Mouse (Mus musculus): ENCODE results near the gene Ccnl2. TPM values are rescaled to one million over a fixed set of nuclear protein-coding genes. Genes with fewer than 3 reads are reported as not detected.
A peak's percentile ranks its signal among the peaks of the same experiment; 100 is the strongest.

Gene Ccnl2
- polyA plus RNA-seq, 1 experiment from 2014 or later = 161 TPM

GRCm38 (mm10) chr4:155774971-155775740 is 37.1 kb upstream of the Ccnl2 start:
- peak overlapping the region; percentile 93 for H3K4me2 ChIP-seq (ENCODE audit: low read length)
- WGBS = 54% methylated on average over 9 of the region's 9 CpGs
- H3K9ac ChIP-seq (ENCODE audit: low read length) = no peak overlapping the region
- H3K4me1 ChIP-seq (replicated peaks; ENCODE audit: control insufficient read depth, insufficient read depth, low read length) = peaks cover 13% of the 10 kb centered on the region
- DNase-seq (ENCODE audit: low spot score) = no peak
- H3K27ac ChIP-seq (ENCODE audit: low read depth) = peak overlapping the region; percentile 57
- no peaks in the 10 kb centered on the region for H3K36me3 ChIP-seq (ENCODE audit: control insufficient read depth, insufficient read depth, low read length)
- peak overlapping the region; percentile 43; the same call in 1 of the 2 replicates for H3K4me3 ChIP-seq (ENCODE audit: low read depth, low read length)
- no peaks in the 10 kb centered on the region for H3K27me3 ChIP-seq (replicated peaks; ENCODE audit: control insufficient read depth, insufficient read depth, low read length)
- no peaks in the 10 kb centered on the region for H3K9me3 ChIP-seq (ENCODE audit: control insufficient read depth, low read length)
- no peak for ATAC-seq (replicated peaks; ENCODE audit: low FRiP score, low TSS enrichment, low read depth)

GRCm38 (mm10) chr4:155775855-155776254 is 36.4 kb upstream of the Ccnl2 start:
- no peak overlapping the region for H3K9ac ChIP-seq (ENCODE audit: low read length)
- WGBS = 80% methylated on average over 3 of the region's 3 CpGs
- ATAC-seq (replicated peaks; ENCODE audit: low FRiP score, low TSS enrichment, low read depth) (no peak), DNase-seq (ENCODE audit: low spot score) (no peak)
- H3K4me2 ChIP-seq (ENCODE audit: low read length) = no peak overlapping the region
- peaks cover 11% of the 10 kb centered on the region for H3K4me1 ChIP-seq (replicated peaks; ENCODE audit: control insufficient read depth, insufficient read depth, low read length)
- H3K4me3 ChIP-seq (ENCODE audit: low read depth, low read length) = no peak overlapping the region
- no peaks in the 10 kb centered on the region for H3K36me3 ChIP-seq (ENCODE audit: control insufficient read depth, insufficient read depth, low read length)
- H3K27me3 ChIP-seq (replicated peaks; ENCODE audit: control insufficient read depth, insufficient read depth, low read length) = no peaks in the 10 kb centered on the region
- peak overlapping the region; percentile 0; the same call in 1 of the 2 replicates for H3K27ac ChIP-seq (ENCODE audit: low read depth)
- H3K9me3 ChIP-seq (ENCODE audit: control insufficient read depth, low read length) = no peaks in the 10 kb centered on the region

GRCm38 (mm10) chr4:155776704-155777335 is 35.5 kb upstream of the Ccnl2 start:
- ATAC-seq (replicated peaks; ENCODE audit: low FRiP score, low TSS enrichment, low read depth) (no peak), DNase-seq (ENCODE audit: low spot score) (no peak)
- H3K4me2 ChIP-seq (ENCODE audit: low read length) = no peak overlapping the region
- H3K27me3 ChIP-seq (replicated peaks; ENCODE audit: control insufficient read depth, insufficient read depth, low read length) = no peaks in the 10 kb centered on the region
- H3K9ac ChIP-seq (ENCODE audit: low read length) = no peak overlapping the region
- WGBS = 46% methylated on average over 2 of the region's 2 CpGs
- H3K27ac ChIP-seq (ENCODE audit: low read depth) = no peak overlapping the region
- H3K4me1 ChIP-seq (replicated peaks; ENCODE audit: control insufficient read depth, insufficient read depth, low read length) = peaks cover 16% of the 10 kb centered on the region
- H3K9me3 ChIP-seq (ENCODE audit: control insufficient read depth, low read length) = no peaks in the 10 kb centered on the region
- no peak overlapping the region for H3K4me3 ChIP-seq (ENCODE audit: low read depth, low read length)
- H3K36me3 ChIP-seq (ENCODE audit: control insufficient read depth, insufficient read depth, low read length) = no peaks in the 10 kb centered on the region

GRCm38 (mm10) chr4:155777816-155778215 is 34.5 kb upstream of the Ccnl2 start:
- no peak overlapping the region for H3K9ac ChIP-seq (ENCODE audit: low read length)
- H3K27ac ChIP-seq (ENCODE audit: low read depth) = no peak overlapping the region
- DNase-seq (ENCODE audit: low spot score) (no peak), ATAC-seq (replicated peaks; ENCODE audit: low FRiP score, low TSS enrichment, low read depth) (no peak)
- peaks cover 16% of the 10 kb centered on the region for H3K4me1 ChIP-seq (replicated peaks; ENCODE audit: control insufficient read depth, insufficient read depth, low read length)
- no peak overlapping the region for H3K4me3 ChIP-seq (ENCODE audit: low read depth, low read length)
- no peak overlapping the region for H3K4me2 ChIP-seq (ENCODE audit: low read length)
- H3K36me3 ChIP-seq (ENCODE audit: control insufficient read depth, insufficient read depth, low read length) = no peaks in the 10 kb centered on the region
- no peaks in the 10 kb centered on the region for H3K9me3 ChIP-seq (ENCODE audit: control insufficient read depth, low read length)
- 72% methylated on average over 2 of the region's 2 CpGs for WGBS
- no peaks in the 10 kb centered on the region for H3K27me3 ChIP-seq (replicated peaks; ENCODE audit: control insufficient read depth, insufficient read depth, low read length)

GRCm38 (mm10) chr4:155779498-155779897 is 32.8 kb upstream of the Ccnl2 start:
- no peaks in the 10 kb centered on the region for H3K9me3 ChIP-seq (ENCODE audit: control insufficient read depth, low read length)
- WGBS = 82% methylated on average over 4 of the region's 4 CpGs
- no peak overlapping the region for H3K9ac ChIP-seq (ENCODE audit: low read length)
- no peaks in the 10 kb centered on the region for H3K36me3 ChIP-seq (ENCODE audit: control insufficient read depth, insufficient read depth, low read length)
- H3K4me1 ChIP-seq (replicated peaks; ENCODE audit: control insufficient read depth, insufficient read depth, low read length) = peaks cover 18% of the 10 kb centered on the region
- no peak overlapping the region for H3K4me2 ChIP-seq (ENCODE audit: low read length)
- ATAC-seq (replicated peaks; ENCODE audit: low FRiP score, low TSS enrichment, low read depth) = no peak
- no peaks in the 10 kb centered on the region for H3K27me3 ChIP-seq (replicated peaks; ENCODE audit: control insufficient read depth, insufficient read depth, low read length)
- no peak for DNase-seq (ENCODE audit: low spot score)
- H3K27ac ChIP-seq (ENCODE audit: low read depth) = no peak overlapping the region
- no peak overlapping the region for H3K4me3 ChIP-seq (ENCODE audit: low read depth, low read length)

GRCm38 (mm10) chr4:155780895-155781294 is 31.4 kb upstream of the Ccnl2 start:
- Histone ChIP-seq H3K4me3 (ENCODE audit: low read depth, low read length) (no peak overlapping the region), H3K27ac (ENCODE audit: low read depth) (peak overlapping the region; percentile 61; the same call in 1 of the 2 replicates), H3K9me3 (ENCODE audit: control insufficient read depth, low read length) (no peaks in the 10 kb centered on the region), H3K36me3 (ENCODE audit: control insufficient read depth, insufficient read depth, low read length) (no peaks in the 10 kb centered on the region), H3K4me2 (ENCODE audit: low read length) (no peak overlapping the region; the same call in 1 of the 2 replicates), H3K4me1 (replicated peaks; ENCODE audit: control insufficient read depth, insufficient read depth, low read length) (peaks cover 13% of the 10 kb centered on the region), H3K9ac (ENCODE audit: low read length) (0 out of 2 replicates have a peak overlapping the region, but pooled peaks have one; percentile 10), H3K27me3 (replicated peaks; ENCODE audit: control insufficient read depth, insufficient read depth, low read length) (no peaks in the 10 kb centered on the region)
- 25% methylated on average over 6 of the region's 6 CpGs for WGBS
- ATAC-seq (replicated peaks; ENCODE audit: low FRiP score, low TSS enrichment, low read depth) (no peak), DNase-seq (ENCODE audit: low spot score) (no peak)

- Histone ChIP-seq H3K36me3 (ENCODE audit: control insufficient read depth, insufficient read depth, low read length) (no peaks in the 10 kb centered on the region), H3K4me2 (ENCODE audit: low read length) (peak overlapping the region; percentile 71), H3K9me3 (ENCODE audit: control insufficient read depth, low read length) (no peaks in the 10 kb centered on the region), H3K27me3 (replicated peaks; ENCODE audit: control insufficient read depth, insufficient read depth, low read length) (no peaks in the 10 kb centered on the region), H3K4me1 (replicated peaks; ENCODE audit: control insufficient read depth, insufficient read depth, low read length) (peaks cover 13% of the 10 kb centered on the region), H3K9ac (ENCODE audit: low read length) (peak overlapping the region; percentile 74), H3K27ac (ENCODE audit: low read depth) (peak overlapping the region; percentile 85; the same call in 1 of the 2 replicates), H3K4me3 (ENCODE audit: low read depth, low read length) (peak overlapping the region; percentile 71)
- ATAC-seq (replicated peaks; ENCODE audit: low FRiP score, low TSS enrichment, low read depth) = no peak
- no peak for DNase-seq (ENCODE audit: low spot score)
- WGBS = 38% methylated on average over 16 of the region's 16 CpGs
These were observed 28.7 kb upstream of the Ccnl2 start for GRCm38 (mm10) chr4:155783486-155784080.

GRCm38 (mm10) chr4:155784081-155784701 is 28.1 kb upstream of the Ccnl2 start:
- WGBS = under 1% methylated on average over 52 of the region's 52 CpGs

More at GRCm38 (mm10) chr4:155784081-155784701, 28.1 kb upstream of the Ccnl2 start:
- Histone ChIP-seq H3K4me3 (ENCODE audit: low read depth, low read length) (peak overlapping the region; percentile 71), H3K9me3 (ENCODE audit: control insufficient read depth, low read length) (no peaks in the 10 kb centered on the region), H3K4me2 (ENCODE audit: low read length) (peak overlapping the region; percentile 71), H3K9ac (ENCODE audit: low read length) (peak overlapping the region; percentile 74), H3K27me3 (replicated peaks; ENCODE audit: control insufficient read depth, insufficient read depth, low read length) (no peaks in the 10 kb centered on the region), H3K4me1 (replicated peaks; ENCODE audit: control insufficient read depth, insufficient read depth, low read length) (peaks cover 13% of the 10 kb centered on the region), H3K36me3 (ENCODE audit: control insufficient read depth, insufficient read depth, low read length) (no peaks in the 10 kb centered on the region), H3K27ac (ENCODE audit: low read depth) (peak overlapping the region; percentile 85)
- peak; percentile 94 for DNase-seq (ENCODE audit: low spot score)
- peak; percentile 84 for ATAC-seq (replicated peaks; ENCODE audit: low FRiP score, low TSS enrichment, low read depth)
